Mouse (Mus musculus) hindbrain, postnatal 0 days (tissue): ENCODE data around the gene Ifnar2. TPM values are rescaled to one million over a fixed set of nuclear protein-coding genes. Genes with fewer than 3 reads are reported as not detected.

Experiments
- ATAC-seq: fragments of 200-750 bp; cut with Nextera tagmentation; 2 replicates; pipeline ENCODE4 v1.8.0; 2017; ENCODE audit warnings: mild to moderate bottlenecking, moderate TSS enrichment, moderate library complexity
- DNase-seq: peaks from one replicate; pipeline ENCODE4 v3.0.0-alpha.2; 2015; ENCODE audit warnings: low spot score
- H3K27ac ChIP-seq: fragments of 300-500 bp; sonication (generic); 2 replicates; pipeline ENCODE4 v1.5.1; 2014; ENCODE audit warnings: mild to moderate bottlenecking
- H3K27me3 ChIP-seq: fragments of 300-500 bp; sonication (generic); 2 replicates; pipeline ENCODE4 v1.6.1; 2014; ENCODE audit warnings: low read length, mixed read lengths; ENCODE audit not compliant: insufficient read depth
- H3K36me3 ChIP-seq: fragments of 300-500 bp; sonication (generic); 2 replicates; pipeline ENCODE4 v1.6.1; 2014; ENCODE audit warnings: low read length, mixed read lengths; ENCODE audit not compliant: insufficient read depth
- H3K4me1 ChIP-seq: fragments of 300-500 bp; sonication (generic); 2 replicates; pipeline ENCODE4 v1.6.1; 2014; ENCODE audit warnings: antibody characterized with exemption, low read length, mixed read lengths; ENCODE audit not compliant: insufficient read depth
- H3K4me2 ChIP-seq: fragments of 300-500 bp; sonication (generic); 2 replicates; pipeline ENCODE4 v1.6.1; 2014; ENCODE audit warnings: low read depth, mild to moderate bottlenecking, low read length, moderate library complexity, mixed read lengths
- H3K4me3 ChIP-seq: fragments of 300-500 bp; sonication (generic); 2 replicates; pipeline ENCODE4 v1.5.1; 2014; ENCODE audit warnings: low read length
- H3K9ac ChIP-seq: fragments of 300-500 bp; sonication (generic); replicated peaks from 2 replicates; pipeline ENCODE4 v1.6.1; 2014; ENCODE audit warnings: mild to moderate bottlenecking, low read length, moderate library complexity, mixed read lengths
- H3K9me3 ChIP-seq: fragments of 300-500 bp; sonication (generic); 2 replicates; pipeline ENCODE4 v1.6.1; 2016; ENCODE audit warnings: low read length, mixed read lengths
- CTCF ChIP-seq: IDR thresholded peaks from 2 replicates; pipeline ENCODE4 v1.5.1; 2016; ENCODE audit warnings: antibody characterized with exemption, control low read depth, low read depth
- WGBS: fragments of 180-500 bp; shearing (Covaris S2); extraction: QIAGEN DNeasy Blood & Tissue Kit; methylation state at CpG from one replicate; pipeline ENCODE4 v1.1.7; 2014; 5-methylcytosine and 5-hydroxymethylcytosine counted together
- polyA plus RNA-seq: library from polyadenylated mRNA; unstranded; fragments of >200 nt; fragmentation: Nextera tagmentation; extraction: Ambion mirVana; gene quantifications from 2 replicates; pipeline ENCODE4 v1.2.1, GENCODE M21; 2015
- total RNA-seq: library from RNA; depleted of rRNA; stranded (reverse); fragments of >200 nt; gene quantifications from 2 replicates; pipeline ENCODE4 v1.2.3, GENCODE M21; 2014

The Ifnar2 gene
- total and polyA plus RNA-seq, 2 experiments from 2014 or later = 20.9 to 49.9 TPM

DNA sequence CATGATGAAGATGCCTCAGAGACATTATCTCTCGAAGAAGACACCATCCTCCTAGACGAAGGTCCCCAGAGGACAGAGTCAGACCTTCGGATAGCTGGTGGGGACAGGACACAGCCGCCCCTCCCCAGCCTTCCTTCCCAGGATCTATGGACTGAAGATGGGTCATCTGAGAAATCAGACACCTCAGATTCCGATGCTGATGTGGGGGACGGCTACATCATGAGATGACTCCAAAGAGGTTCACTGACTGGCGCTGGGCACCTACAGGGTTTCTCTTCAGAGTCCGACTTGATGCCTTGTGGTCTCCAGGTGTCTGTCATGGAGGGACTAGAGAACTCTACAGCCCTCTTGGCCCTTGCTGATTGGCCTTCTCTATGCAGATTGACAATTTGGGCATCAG, 31.6 kb downstream of the Ifnar2 start:
- TF ChIP-seq CTCF = no peak
- H3K9ac ChIP-seq = no peak overlapping the region
- H3K9me3 ChIP-seq = no peaks in the 10 kb centered on the region
- no peak overlapping the region for H3K4me3 ChIP-seq
- no peak overlapping the region for H3K4me2 ChIP-seq
- no peaks in the 10 kb centered on the region for H3K36me3 ChIP-seq
- H3K27ac ChIP-seq = no peak overlapping the region
- 94% methylated on average over 8 of the region's 8 CpGs for WGBS
- DNase-seq (no peak), ATAC-seq (no peak)
- H3K27me3 ChIP-seq = no peaks in the 10 kb centered on the region
- H3K4me1 ChIP-seq = peaks cover 8% of the 10 kb centered on the region

DNA sequence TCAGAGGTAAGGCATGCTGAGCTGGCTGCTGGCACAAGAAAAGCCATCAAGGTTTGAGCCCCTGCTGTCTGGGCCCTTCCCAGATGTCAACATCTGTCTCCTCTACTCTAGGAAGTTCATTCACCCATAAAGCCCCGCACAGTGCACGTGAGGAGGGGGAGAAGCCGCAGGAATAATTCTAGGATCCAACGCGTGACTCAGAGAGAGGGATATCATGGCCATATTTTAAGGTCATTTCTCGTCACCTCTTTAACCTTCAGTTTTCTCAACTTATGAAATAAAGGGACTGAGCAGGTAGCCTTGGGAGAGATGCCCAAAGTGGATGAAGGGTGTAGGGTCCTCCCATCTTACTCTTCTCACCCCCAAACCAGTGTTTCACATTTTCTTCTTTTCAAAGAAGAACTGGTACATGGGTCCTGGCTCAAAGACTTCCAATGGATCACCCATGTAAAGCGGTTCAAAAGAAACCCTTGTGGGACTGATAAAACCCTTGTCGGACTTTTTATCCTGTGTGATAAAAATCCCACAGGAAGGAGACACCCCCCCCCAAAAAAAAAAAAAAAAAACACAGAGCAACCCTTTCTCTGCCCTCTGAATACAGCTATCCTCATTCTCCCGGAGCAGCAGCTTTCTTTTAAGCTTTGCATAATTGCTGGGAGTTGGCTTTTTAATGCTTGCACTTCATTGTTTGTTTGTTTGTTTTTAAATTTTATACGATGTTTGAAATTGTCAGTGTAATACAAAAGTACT, 32.4 kb downstream of the Ifnar2 start:
- DNase-seq (no peak), ATAC-seq (no peak)
- no peak overlapping the region for H3K27ac ChIP-seq
- WGBS = 71% methylated on average over 10 of the region's 10 CpGs
- no peak overlapping the region for H3K4me3 ChIP-seq
- no peak overlapping the region for H3K9ac ChIP-seq
- no peak for TF ChIP-seq CTCF
- H3K4me2 ChIP-seq = no peak overlapping the region
- peaks cover 8% of the 10 kb centered on the region for H3K4me1 ChIP-seq
- no peaks in the 10 kb centered on the region for H3K27me3 ChIP-seq
- H3K9me3 ChIP-seq = no peaks in the 10 kb centered on the region
- no peaks in the 10 kb centered on the region for H3K36me3 ChIP-seq

- Histone ChIP-seq H3K9ac (peak within 1 kb of the TSS; percentile 63), H3K4me1 (peaks cover 8% of the 10 kb centered on the region), H3K4me3 (peak within 1 kb of the TSS; percentile 75), H3K27ac (peak within 1 kb of the TSS; percentile 56; the same call in 1 of the 2 replicates), H3K9me3 (no peaks in the 10 kb centered on the region), H3K27me3 (no peaks in the 10 kb centered on the region), H3K36me3 (no peaks in the 10 kb centered on the region), H3K4me2 (peak within 1 kb of the TSS; percentile 98)
- peak; percentile 57 for DNase-seq
- peak; percentile 76 for ATAC-seq
- WGBS = 5% methylated on average over 47 of the region's 51 CpGs
- no peak for TF ChIP-seq CTCF
These were observed 33.3 kb downstream of the Ifnar2 start, which contains the start of gene Il10rb for GRCm38 (mm10) chr16:91405640-91406584. Il10rb (plus strand) TSS chr16:91406164.

DNA sequence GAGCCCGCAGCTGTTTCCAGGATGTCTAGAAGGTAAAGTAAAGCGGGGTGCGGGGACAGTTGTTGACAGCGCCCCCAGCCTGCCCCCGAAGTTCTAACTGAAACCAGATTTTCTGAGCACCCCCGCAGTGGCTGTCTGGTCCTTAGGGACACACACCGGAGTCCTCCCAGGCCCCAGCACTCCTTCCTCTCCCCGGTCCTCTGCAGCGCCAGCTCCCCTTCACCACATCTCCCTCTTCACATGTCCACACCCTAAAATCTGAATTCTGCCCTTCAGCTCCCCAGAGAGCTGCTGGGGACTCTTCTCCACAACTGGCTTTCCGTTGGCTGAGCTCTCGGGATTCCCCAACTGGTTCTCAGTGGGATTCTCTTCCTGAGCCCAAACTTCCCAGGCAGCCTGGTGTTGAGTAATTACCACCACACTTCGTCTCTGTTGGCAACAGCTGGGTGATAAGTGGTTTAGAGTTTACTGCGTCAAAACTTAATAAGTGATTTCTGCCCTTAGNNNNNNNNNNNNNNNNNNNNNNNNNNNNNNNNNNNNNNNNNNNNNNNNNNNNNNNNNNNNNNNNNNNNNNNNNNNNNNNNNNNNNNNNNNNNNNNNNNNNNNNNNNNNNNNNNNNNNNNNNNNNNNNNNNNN, 34.1 kb downstream of the Ifnar2 start:
- Histone ChIP-seq H3K27me3 (no peaks in the 10 kb centered on the region), H3K27ac (peak overlapping the region; percentile 56; the same call in 1 of the 2 replicates), H3K4me2 (peak overlapping the region; percentile 98), H3K9me3 (no peaks in the 10 kb centered on the region), H3K4me1 (peaks cover 8% of the 10 kb centered on the region), H3K4me3 (peak overlapping the region; percentile 75), H3K36me3 (no peaks in the 10 kb centered on the region), H3K9ac (peak overlapping the region; percentile 63)
- under 1% methylated on average over 13 of the region's 13 CpGs for WGBS
- no peak for TF ChIP-seq CTCF
- ATAC-seq (peak; percentile 46; the same call in 1 of the 2 replicates), DNase-seq (peak; percentile 27)

DNA sequence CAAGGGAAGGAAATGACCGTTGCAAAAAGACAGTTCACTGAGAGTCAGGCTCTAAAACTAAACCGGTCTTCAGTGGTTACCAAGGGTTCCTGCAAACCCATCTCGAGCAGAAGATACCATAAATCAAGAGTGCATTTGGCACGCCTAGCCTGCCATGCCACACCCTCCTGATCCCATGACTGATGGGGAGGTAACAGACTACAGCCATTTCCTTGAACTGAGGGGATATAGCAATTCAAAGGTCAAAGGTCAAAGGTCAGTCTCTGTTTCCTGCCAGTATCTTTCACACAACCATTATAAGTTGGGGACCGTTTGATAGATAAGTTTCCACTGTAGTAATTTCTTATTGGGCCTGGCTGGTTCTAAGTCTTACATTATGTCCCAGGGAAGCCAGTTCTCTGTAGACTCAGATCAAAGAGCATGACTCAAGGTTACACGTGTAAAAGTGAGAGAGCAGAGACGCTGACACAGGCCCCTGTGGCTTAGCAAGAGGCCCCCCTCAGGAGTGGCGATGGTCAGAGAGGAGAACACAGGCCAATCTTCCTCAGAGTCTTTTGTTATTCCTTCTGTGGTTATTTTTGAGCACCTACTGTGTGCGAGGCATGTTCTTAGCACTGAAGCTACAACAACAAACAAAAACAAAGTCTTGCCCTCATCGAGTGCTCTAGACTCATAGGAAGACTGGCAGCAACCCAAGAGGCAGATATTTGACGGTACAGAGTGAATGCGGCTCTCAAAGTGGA, 40.7 kb downstream of the Ifnar2 start:
- 63% methylated on average over 12 of the region's 12 CpGs for WGBS

More for the DNA sequence above, 40.7 kb downstream of the Ifnar2 start:
- Histone ChIP-seq H3K27me3 (no peaks in the 10 kb centered on the region), H3K36me3 (peaks cover 3% of the 10 kb centered on the region; the same call in 1 of the 2 replicates), H3K4me1 (no peaks in the 10 kb centered on the region), H3K9me3 (no peaks in the 10 kb centered on the region), H3K27ac (no peak overlapping the region), H3K4me2 (no peak overlapping the region), H3K9ac (no peak overlapping the region), H3K4me3 (no peak overlapping the region)
- no peak for TF ChIP-seq CTCF
- ATAC-seq = no peak
- DNase-seq = no peak
